Mouse (Mus musculus): ENCODE measurements around the gene Atp2a2. TPM values are rescaled to one million over a fixed set of nuclear protein-coding genes. Genes with fewer than 3 reads are reported as not detected.
A peak's percentile ranks its signal among the peaks of the same experiment; 100 is the strongest.

Atp2a2 gene
- total and polyA plus RNA-seq, 2 experiments from 2014 or later: 785 to 2,277 TPM

- 65% methylated on average over 7 of the region's 7 CpGs for WGBS
- ATAC-seq (ENCODE audit: insufficient read depth, low read depth) (peak; percentile 15; the same call in 1 of the 2 replicates), DNase-seq (ENCODE audit: low spot score) (no peak)
- no peaks in the 10 kb centered on the region for H3K9me3 ChIP-seq (replicated peaks; ENCODE audit: control insufficient read depth, low read length)
- H3K4me3 ChIP-seq (ENCODE audit: low read depth, low read length): no peak overlapping the region
- H3K4me1 ChIP-seq (ENCODE audit: control insufficient read depth, insufficient read depth): no peaks in the 10 kb centered on the region
- peaks cover 54% of the 10 kb centered on the region for H3K36me3 ChIP-seq (replicated peaks; ENCODE audit: control insufficient read depth, insufficient read depth, low read length)
- no peaks in the 10 kb centered on the region for H3K27me3 ChIP-seq (ENCODE audit: control insufficient read depth, insufficient read depth, low read length)
- H3K9ac ChIP-seq (replicated peaks; ENCODE audit: low read depth, low read length): no peak overlapping the region
- H3K4me2 ChIP-seq (ENCODE audit: low read depth, low read length): no peak overlapping the region
- TF ChIP-seq CTCF (IDR thresholded peaks at IDR 0.05; ENCODE audit: low read depth) (no peak), EP300 (IDR thresholded peaks at IDR 0.05; ENCODE audit: low read depth) (no peak)
- H3K27ac ChIP-seq (ENCODE audit: low read depth): peak overlapping the region; percentile 77
Measured at GRCm38 (mm10) chr5:122452194-122452593, 49.8 kb downstream of the Atp2a2 start.

DNA sequence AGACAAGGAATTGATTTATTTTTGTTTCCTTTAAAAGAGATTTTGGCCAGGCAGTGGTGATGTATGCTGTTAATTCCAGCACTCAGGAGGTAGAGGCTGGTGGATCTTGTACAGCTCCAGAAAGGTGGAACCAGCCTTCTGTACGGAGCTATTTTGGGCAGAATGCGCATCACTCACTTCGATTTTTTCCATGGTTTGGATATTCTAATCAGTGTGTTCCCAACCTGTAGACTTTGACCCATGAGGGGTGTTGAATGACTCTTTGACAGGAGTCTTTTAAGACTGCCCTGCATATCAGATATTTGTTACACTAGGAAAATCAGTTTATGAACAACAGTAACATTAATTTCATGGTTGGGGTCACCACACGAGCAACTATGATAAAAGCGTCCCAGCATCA is 50.7 kb downstream of the Atp2a2 start:
- ATAC-seq (ENCODE audit: insufficient read depth, low read depth) (peak; percentile 25), DNase-seq (ENCODE audit: low spot score) (no peak)
- Histone ChIP-seq H3K27ac (ENCODE audit: low read depth) (peak overlapping the region; percentile 77), H3K36me3 (replicated peaks; ENCODE audit: control insufficient read depth, insufficient read depth, low read length) (peaks cover 46% of the 10 kb centered on the region), H3K9ac (replicated peaks; ENCODE audit: low read depth, low read length) (no peak overlapping the region), H3K9me3 (replicated peaks; ENCODE audit: control insufficient read depth, low read length) (no peaks in the 10 kb centered on the region), H3K4me1 (ENCODE audit: control insufficient read depth, insufficient read depth) (no peaks in the 10 kb centered on the region), H3K27me3 (ENCODE audit: control insufficient read depth, insufficient read depth, low read length) (no peaks in the 10 kb centered on the region), H3K4me2 (ENCODE audit: low read depth, low read length) (no peak overlapping the region), H3K4me3 (ENCODE audit: low read depth, low read length) (no peak overlapping the region)
- TF ChIP-seq EP300 (IDR thresholded peaks at IDR 0.05; ENCODE audit: low read depth) (no peak), CTCF (IDR thresholded peaks at IDR 0.05; ENCODE audit: low read depth) (no peak)
- WGBS: 54% methylated on average over 5 of the region's 5 CpGs

DNA sequence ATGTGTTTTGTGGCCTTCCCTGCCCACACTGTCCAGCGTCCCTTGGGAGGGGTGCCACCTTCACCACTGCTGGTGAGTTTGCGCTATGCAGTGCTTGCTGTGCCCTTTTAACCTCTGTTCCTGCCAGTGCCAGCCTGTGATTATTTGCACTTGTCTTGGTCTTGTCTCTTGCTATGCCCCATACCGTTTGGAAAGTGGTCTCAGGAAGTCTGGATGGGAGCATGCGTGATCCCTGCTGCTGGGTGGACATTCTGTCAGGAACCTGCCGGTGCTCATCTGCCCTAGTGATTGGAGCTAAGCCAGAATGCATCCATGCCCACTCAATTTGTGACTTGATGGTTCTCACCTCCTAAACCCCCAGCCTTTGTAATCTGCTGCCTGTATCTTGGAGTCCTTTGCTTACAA is 51.1 kb downstream of the Atp2a2 start:
- Histone ChIP-seq H3K4me3 (ENCODE audit: low read depth, low read length) (no peak overlapping the region), H3K27ac (ENCODE audit: low read depth) (peak overlapping the region; percentile 77), H3K4me1 (ENCODE audit: control insufficient read depth, insufficient read depth) (no peaks in the 10 kb centered on the region), H3K36me3 (replicated peaks; ENCODE audit: control insufficient read depth, insufficient read depth, low read length) (peaks cover 46% of the 10 kb centered on the region), H3K9me3 (replicated peaks; ENCODE audit: control insufficient read depth, low read length) (no peaks in the 10 kb centered on the region), H3K27me3 (ENCODE audit: control insufficient read depth, insufficient read depth, low read length) (no peaks in the 10 kb centered on the region), H3K4me2 (ENCODE audit: low read depth, low read length) (no peak overlapping the region), H3K9ac (replicated peaks; ENCODE audit: low read depth, low read length) (no peak overlapping the region)
- TF ChIP-seq CTCF (IDR thresholded peaks at IDR 0.05; ENCODE audit: low read depth) (no peak; the same call in 1 of the 2 replicates), EP300 (IDR thresholded peaks at IDR 0.05; ENCODE audit: low read depth) (peak; percentile 85; the same call in 1 of the 2 replicates)
- ATAC-seq (ENCODE audit: insufficient read depth, low read depth): peak; percentile 45
- WGBS: 38% methylated on average over 5 of the region's 5 CpGs
- no peak for DNase-seq (ENCODE audit: low spot score)

GRCm38 (mm10) chr5:122449946-122450345 is 52.1 kb downstream of the Atp2a2 start:
- Histone ChIP-seq H3K27me3 (ENCODE audit: control insufficient read depth, insufficient read depth, low read length) (no peaks in the 10 kb centered on the region), H3K4me1 (ENCODE audit: control insufficient read depth, insufficient read depth) (no peaks in the 10 kb centered on the region), H3K4me2 (ENCODE audit: low read depth, low read length) (no peak overlapping the region), H3K36me3 (replicated peaks; ENCODE audit: control insufficient read depth, insufficient read depth, low read length) (peaks cover 45% of the 10 kb centered on the region), H3K27ac (ENCODE audit: low read depth) (no peak overlapping the region), H3K4me3 (ENCODE audit: low read depth, low read length) (no peak overlapping the region), H3K9ac (replicated peaks; ENCODE audit: low read depth, low read length) (no peak overlapping the region), H3K9me3 (replicated peaks; ENCODE audit: control insufficient read depth, low read length) (no peaks in the 10 kb centered on the region)
- no peak for DNase-seq (ENCODE audit: low spot score)
- ATAC-seq (ENCODE audit: insufficient read depth, low read depth): no peak
- TF ChIP-seq CTCF (IDR thresholded peaks at IDR 0.05; ENCODE audit: low read depth) (no peak), EP300 (IDR thresholded peaks at IDR 0.05; ENCODE audit: low read depth) (no peak)
- 57% methylated on average over 7 of the region's 7 CpGs for WGBS

DNA sequence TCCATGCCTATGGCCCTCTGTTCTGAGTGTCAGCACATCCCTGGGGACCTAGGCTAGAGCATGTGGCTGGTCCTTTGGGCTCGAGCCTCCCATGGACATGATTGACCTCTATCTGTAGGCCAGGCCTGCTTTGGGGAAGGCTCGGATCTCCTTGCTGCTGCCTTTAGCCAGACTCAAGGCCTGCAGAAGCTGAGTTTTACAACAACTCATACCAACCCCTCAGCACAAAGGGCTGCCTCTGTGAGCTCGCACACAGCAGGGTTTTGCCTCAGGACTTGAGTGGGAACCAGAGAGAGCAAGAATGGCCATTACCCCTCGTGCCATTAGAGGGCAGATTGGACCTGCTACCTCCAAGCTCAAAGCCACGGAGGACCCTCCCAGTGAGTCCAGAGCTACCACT is 53.2 kb downstream of the Atp2a2 start:
- Histone ChIP-seq H3K4me1 (ENCODE audit: control insufficient read depth, insufficient read depth) (no peaks in the 10 kb centered on the region), H3K4me3 (ENCODE audit: low read depth, low read length) (no peak overlapping the region), H3K4me2 (ENCODE audit: low read depth, low read length) (no peak overlapping the region), H3K9me3 (replicated peaks; ENCODE audit: control insufficient read depth, low read length) (no peaks in the 10 kb centered on the region), H3K36me3 (replicated peaks; ENCODE audit: control insufficient read depth, insufficient read depth, low read length) (peaks cover 45% of the 10 kb centered on the region), H3K27ac (ENCODE audit: low read depth) (no peak overlapping the region), H3K27me3 (ENCODE audit: control insufficient read depth, insufficient read depth, low read length) (no peaks in the 10 kb centered on the region), H3K9ac (replicated peaks; ENCODE audit: low read depth, low read length) (no peak overlapping the region)
- peak; percentile 14 for TF ChIP-seq CTCF (IDR thresholded peaks at IDR 0.05; ENCODE audit: low read depth)
- no peak for TF ChIP-seq EP300 (IDR thresholded peaks at IDR 0.05; ENCODE audit: low read depth)
- 66% methylated on average over 5 of the region's 5 CpGs for WGBS
- no peak for DNase-seq (ENCODE audit: low spot score)
- ATAC-seq (ENCODE audit: insufficient read depth, low read depth): no peak

- Histone ChIP-seq H3K27me3 (ENCODE audit: control insufficient read depth, insufficient read depth, low read length) (no peaks in the 10 kb centered on the region), H3K9ac (replicated peaks; ENCODE audit: low read depth, low read length) (no peak overlapping the region), H3K36me3 (replicated peaks; ENCODE audit: control insufficient read depth, insufficient read depth, low read length) (peaks cover 45% of the 10 kb centered on the region), H3K4me1 (ENCODE audit: control insufficient read depth, insufficient read depth) (no peaks in the 10 kb centered on the region), H3K4me3 (ENCODE audit: low read depth, low read length) (no peak overlapping the region), H3K27ac (ENCODE audit: low read depth) (no peak overlapping the region), H3K9me3 (replicated peaks; ENCODE audit: control insufficient read depth, low read length) (no peaks in the 10 kb centered on the region), H3K4me2 (ENCODE audit: low read depth, low read length) (no peak overlapping the region)
- DNase-seq (ENCODE audit: low spot score): no peak
- ATAC-seq (ENCODE audit: insufficient read depth, low read depth): no peak
- WGBS: 77% methylated on average over 8 of the region's 8 CpGs
- TF ChIP-seq EP300 (IDR thresholded peaks at IDR 0.05; ENCODE audit: low read depth): no peak
- TF ChIP-seq CTCF (IDR thresholded peaks at IDR 0.05; ENCODE audit: low read depth): no peak
Measured at GRCm38 (mm10) chr5:122447857-122448256, 54.2 kb downstream of the Atp2a2 start.

Measured in heart, postnatal 0 days (tissue).